Mouse (Mus musculus) liver, embryonic 14.5 days (tissue): ENCODE data around the gene Vmn2r26.

Experiments used
- CTCF ChIP-seq: IDR thresholded peaks from 2 replicates; pipeline ENCODE4 v1.5.1; 2016; ENCODE audit warnings: antibody characterized with exemption, low read depth, control low read depth
- EP300 ChIP-seq: IDR thresholded peaks from 2 replicates; pipeline ENCODE4 v1.6.1; 2016; ENCODE audit warnings: antibody characterized with exemption, low read depth

DNA sequence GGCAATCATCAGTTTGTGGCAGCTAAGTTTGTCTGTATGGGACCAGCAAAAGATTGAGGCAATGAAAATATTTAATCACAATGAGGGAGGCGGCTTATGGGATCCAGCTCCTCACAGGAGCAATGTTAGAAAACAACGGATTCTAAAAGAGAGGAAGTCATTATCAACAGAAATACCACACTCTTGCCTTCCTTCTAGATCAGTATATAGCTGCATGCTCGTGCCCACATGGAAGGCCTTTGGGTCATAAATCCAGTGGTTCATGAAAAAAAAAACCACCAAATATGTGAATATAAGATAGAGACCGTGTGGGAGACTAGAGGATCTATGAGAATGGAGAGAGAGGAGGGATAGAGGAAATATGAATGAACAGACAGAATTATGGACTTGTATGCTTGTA is 78.0 kb downstream of the Vmn2r26 start:
- no peak for TF ChIP-seq CTCF
- TF ChIP-seq EP300, result no peak
